Mouse (Mus musculus) heart, embryonic 14.5 days (tissue): ENCODE results near the gene Pidd1. TPM values are rescaled to one million over a fixed set of nuclear protein-coding genes. Genes with fewer than 3 reads are reported as not detected.

Experiments
- ATAC-seq: fragments of 200-750 bp; cut with Nextera tagmentation; 2 replicates; pipeline ENCODE4 v1.8.0; 2017; ENCODE audit warnings: low read depth, moderate TSS enrichment; ENCODE audit not compliant: insufficient number of reproducible peaks, insufficient read depth, low FRiP score
- H3K27ac ChIP-seq, 2 experiments: fragments of 200-500 bp in 1 of 2; fragments of 300-500 bp in 1 of 2; sonication (generic) in 1 of 2; replicated peaks in 1 of 2; 2 replicates each; pipeline ENCODE4 v1.5.1; 2012 to 2014; ENCODE audit warnings: low read depth in 2 of 2, low read length in 2 of 2, control low read depth in 1 of 2, mild to moderate bottlenecking in 1 of 2, mixed read lengths in 1 of 2; ENCODE audit not compliant: control insufficient read depth in 1 of 2, insufficient read depth in 1 of 2
- H3K27me3 ChIP-seq: fragments of 300-500 bp; sonication (generic); 2 replicates; pipeline ENCODE4 v1.6.1; 2014; ENCODE audit warnings: mild to moderate bottlenecking, low read length, control low read depth; ENCODE audit not compliant: control insufficient read depth, insufficient read depth
- H3K36me3 ChIP-seq: fragments of 300-500 bp; sonication (generic); 2 replicates; pipeline ENCODE4 v1.6.1; 2014; ENCODE audit warnings: mild to moderate bottlenecking, control low read depth, low read length, mixed read lengths; ENCODE audit not compliant: control insufficient read depth, insufficient read depth
- H3K4me1 ChIP-seq, 2 experiments: fragments of 200-500 bp in 1 of 2; fragments of 300-500 bp in 1 of 2; sonication (generic) in 1 of 2; 2 replicates each; pipeline ENCODE4 v1.6.1; 2012 to 2014; ENCODE audit warnings: low read length in 2 of 2, control low read depth in 1 of 2, mixed read lengths in 1 of 2; ENCODE audit not compliant: control insufficient read depth in 2 of 2, insufficient read depth in 2 of 2
- H3K4me2 ChIP-seq: fragments of 300-500 bp; sonication (generic); 2 replicates; pipeline ENCODE4 v1.6.1; 2014; ENCODE audit warnings: mild to moderate bottlenecking, low read length
- H3K4me3 ChIP-seq, 2 experiments: fragments of 200-500 bp in 1 of 2; fragments of 300-500 bp in 1 of 2; sonication (generic) in 1 of 2; 2 replicates each; pipeline ENCODE4 v1.5.1; 2012 to 2014; ENCODE audit warnings: low read length in 2 of 2, mild to moderate bottlenecking in 2 of 2, control low read depth in 1 of 2, low read depth in 1 of 2, moderate library complexity in 1 of 2; ENCODE audit not compliant: control insufficient read depth in 1 of 2, insufficient read depth in 1 of 2
- H3K9ac ChIP-seq: fragments of 300-500 bp; sonication (generic); 2 replicates; pipeline ENCODE4 v1.6.1; 2014; ENCODE audit warnings: mild to moderate bottlenecking, low read length
- H3K9me3 ChIP-seq: fragments of 300-500 bp; sonication (generic); 2 replicates; pipeline ENCODE4 v1.6.1; 2016; ENCODE audit warnings: low read length, control low read depth; ENCODE audit not compliant: control insufficient read depth
- WGBS: fragments of 180-500 bp; shearing (Covaris S2); extraction: QIAGEN DNeasy Blood & Tissue Kit; methylation state at CpG from one replicate; pipeline ENCODE4 v1.1.7; 2014; 5-methylcytosine and 5-hydroxymethylcytosine counted together
- polyA plus RNA-seq: library from polyadenylated mRNA; unstranded; fragments of >200 nt; fragmentation: Nextera tagmentation; extraction: Ambion mirVana; gene quantifications from 2 replicates; pipeline ENCODE4 v1.2.1, GENCODE M21; 2014

Pidd1 gene
- polyA plus RNA-seq, 1 experiment from 2014 or later, result 6.1 TPM

DNA sequence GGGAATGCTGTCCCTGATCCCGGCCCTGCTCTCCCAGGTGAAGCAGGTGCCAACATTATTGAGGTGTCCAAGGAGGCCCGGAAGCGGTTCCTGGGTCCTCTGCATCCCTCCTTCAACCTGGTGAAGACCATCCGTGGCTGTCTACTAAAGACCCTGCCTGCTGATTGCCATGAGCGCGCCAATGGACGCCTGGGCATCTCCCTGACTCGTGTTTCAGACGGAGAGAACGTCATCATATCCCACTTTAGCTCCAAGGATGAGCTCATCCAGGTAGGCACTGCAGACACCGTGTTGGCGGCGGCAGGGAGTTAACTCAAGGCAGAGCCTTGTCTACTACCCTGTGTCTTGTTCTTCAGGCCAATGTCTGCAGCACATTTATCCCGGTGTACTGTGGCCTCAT lies 13.4 kb upstream of the Pidd1 start:
- 87% methylated on average over 14 of the region's 14 CpGs for WGBS
- Histone ChIP-seq H3K27me3 (peaks cover 8% of the 10 kb centered on the region), H3K9ac (no peak overlapping the region), H3K27ac (no peak overlapping the region), H3K4me1 (peaks cover 10 to 26% of the 10 kb centered on the region in 2 experiments; a peak in 3 of 4 replicates), H3K36me3 (peaks cover 29% of the 10 kb centered on the region), H3K4me3 (no peak overlapping the region), H3K4me2 (no peak overlapping the region), H3K9me3 (no peaks in the 10 kb centered on the region)
- ATAC-seq, result no peak

DNA sequence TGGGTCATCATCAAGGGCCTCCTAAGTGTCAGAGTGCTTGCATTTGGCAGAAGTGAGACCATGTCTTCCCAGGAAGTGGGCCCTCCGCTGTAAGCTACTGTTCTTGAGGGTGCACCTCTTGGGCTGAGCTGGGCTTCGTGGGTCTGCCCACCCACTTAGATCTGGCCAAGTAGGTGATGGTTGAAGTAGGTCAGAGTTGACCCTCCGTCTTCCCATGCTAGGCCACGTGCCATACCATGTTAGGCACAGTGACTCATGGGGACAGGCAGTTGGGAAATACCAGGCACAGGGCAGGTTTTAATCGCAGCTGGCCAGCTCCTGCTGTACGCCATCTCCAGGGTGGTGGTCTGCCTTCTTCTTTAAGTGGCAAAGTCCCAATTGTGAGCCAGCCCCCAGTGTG lies 12.9 kb upstream of the Pidd1 start:
- Histone ChIP-seq H3K9me3 (no peaks in the 10 kb centered on the region), H3K4me1 (peaks cover 8 to 21% of the 10 kb centered on the region in 2 experiments; a peak in 3 of 4 replicates), H3K4me3 (no peak overlapping the region), H3K27me3 (peaks cover 6% of the 10 kb centered on the region; the same call in 1 of the 2 replicates), H3K9ac (no peak overlapping the region), H3K27ac (no peak overlapping the region), H3K36me3 (peaks cover 34% of the 10 kb centered on the region), H3K4me2 (peak overlapping the region; percentile 94; the same call in 1 of the 2 replicates)
- WGBS, result 77% methylated on average over 6 of the region's 6 CpGs
- no peak for ATAC-seq

DNA sequence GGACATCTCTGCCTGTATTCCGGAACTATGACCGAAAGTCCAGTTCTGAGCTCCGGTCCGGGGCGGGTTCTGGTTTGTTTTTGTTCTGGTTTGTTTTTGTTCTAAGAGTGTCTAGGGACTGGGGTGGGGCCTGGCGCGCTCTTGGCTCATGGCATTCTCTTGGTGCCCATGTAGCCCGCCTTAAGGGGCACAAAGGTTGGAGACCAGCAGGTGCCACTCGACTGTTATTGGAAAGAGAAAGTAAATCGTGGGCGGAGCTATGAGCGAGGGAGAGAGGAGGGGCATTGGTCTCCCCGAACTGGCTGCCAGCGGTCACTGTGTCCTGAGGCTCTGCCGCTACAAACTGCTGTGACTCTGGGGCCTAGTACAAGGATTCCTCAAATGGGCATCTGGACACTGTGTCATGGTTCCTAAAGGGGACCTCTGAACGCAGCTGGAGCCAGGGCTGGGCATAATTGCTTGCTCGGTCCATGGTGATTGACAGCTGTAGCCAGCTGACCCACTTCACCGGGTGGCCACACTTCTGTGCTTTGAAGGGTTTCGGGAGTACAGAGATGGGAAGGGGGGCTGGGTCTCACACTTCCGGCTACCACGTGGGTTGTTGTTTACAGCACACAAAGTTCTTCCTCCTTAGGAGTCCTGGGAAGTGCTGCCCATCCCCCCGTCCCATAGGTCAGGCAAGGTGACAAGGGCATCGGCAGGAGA lies 11.9 kb upstream of the Pidd1 start:
- WGBS, result under 1% methylated on average over 23 of the region's 23 CpGs
- Histone ChIP-seq H3K27ac (peak overlapping the region; percentile 84 to 88), H3K4me2 (peak overlapping the region; percentile 94), H3K9me3 (no peaks in the 10 kb centered on the region), H3K9ac (peak overlapping the region; percentile 85), H3K36me3 (peaks cover 44% of the 10 kb centered on the region), H3K4me3 (peak overlapping the region; percentile 63 to 74), H3K4me1 (peaks cover 7 to 13% of the 10 kb centered on the region in 2 experiments; a peak in 3 of 4 replicates), H3K27me3 (peaks cover 2% of the 10 kb centered on the region; the same call in 1 of the 2 replicates)
- peak; percentile 28 for ATAC-seq

DNA sequence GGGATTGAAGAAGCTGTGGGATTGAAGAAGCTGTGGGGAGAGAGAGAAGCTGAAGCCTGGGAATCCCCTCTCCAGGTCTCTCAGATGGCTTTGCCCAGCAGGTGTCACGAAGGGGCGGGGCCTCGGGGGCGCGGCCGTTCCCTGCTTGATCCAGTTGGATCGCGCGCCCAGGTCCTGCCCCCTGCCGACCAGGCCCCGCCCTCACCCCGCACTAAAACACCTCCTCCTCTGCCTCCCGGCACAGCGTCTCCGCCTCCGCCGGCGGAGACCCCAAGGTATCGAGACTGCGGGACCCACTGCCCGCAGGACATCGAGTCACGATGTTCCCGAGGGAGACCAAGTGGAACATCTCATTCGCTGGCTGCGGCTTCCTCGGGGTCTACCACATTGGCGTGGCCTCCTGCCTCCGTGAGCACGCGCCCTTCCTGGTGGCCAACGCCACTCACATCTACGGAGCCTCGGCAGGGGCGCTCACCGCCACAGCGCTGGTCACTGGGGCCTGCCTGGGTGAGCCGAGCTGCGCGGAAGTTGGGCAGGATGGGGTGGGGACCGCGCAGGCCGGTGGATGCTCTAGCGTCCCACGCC lies 11.2 kb upstream of the Pidd1 start, which contains the start of gene Pnpla2:
Gene Pnpla2 (plus strand): TSS at position 232 of the 585 bp plus-strand sequence.
- peak; percentile 81 for ATAC-seq
- Histone ChIP-seq H3K4me2 (peak within 1 kb of the TSS; percentile 94), H3K4me3 (peak within 1 kb of the TSS; percentile 63 to 74), H3K36me3 (peaks cover 49% of the 10 kb centered on the region), H3K27me3 (no peaks in the 10 kb centered on the region), H3K4me1 (peaks cover 7 to 12% of the 10 kb centered on the region in 2 experiments; a peak in 3 of 4 replicates), H3K9ac (peak within 1 kb of the TSS; percentile 85), H3K9me3 (no peaks in the 10 kb centered on the region), H3K27ac (peak within 1 kb of the TSS; percentile 84 to 88)
- under 1% methylated on average over 44 of the region's 45 CpGs for WGBS

DNA sequence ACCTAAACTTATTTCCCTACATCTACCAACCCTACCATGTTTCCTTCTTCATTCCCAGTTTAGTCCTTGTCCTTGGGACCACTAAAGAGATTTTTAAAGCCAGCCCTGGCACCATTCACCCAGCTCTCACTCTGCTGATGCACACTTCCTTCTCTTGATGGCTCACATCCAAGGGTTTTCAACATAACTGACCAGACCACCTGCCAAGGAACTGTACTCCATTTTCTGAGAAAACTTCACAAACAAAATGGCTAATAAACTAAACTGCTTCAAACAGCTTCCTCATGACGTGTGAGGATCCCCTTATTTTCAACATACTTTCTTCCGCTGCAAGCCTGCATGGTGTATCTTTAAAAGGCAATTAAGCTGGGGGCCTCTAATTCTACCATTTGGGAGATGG lies 9.8 kb upstream of the Pidd1 start:
- Histone ChIP-seq H3K4me1 (peaks cover 8 to 13% of the 10 kb centered on the region in 2 experiments; a peak in 3 of 4 replicates), H3K9ac (no peak overlapping the region), H3K27ac (no peak overlapping the region), H3K9me3 (no peaks in the 10 kb centered on the region), H3K27me3 (no peaks in the 10 kb centered on the region), H3K36me3 (peaks cover 49% of the 10 kb centered on the region), H3K4me3 (no peak overlapping the region), H3K4me2 (no peak overlapping the region)
- no peak for ATAC-seq
- 73% methylated on average over 2 of the region's 2 CpGs for WGBS

DNA sequence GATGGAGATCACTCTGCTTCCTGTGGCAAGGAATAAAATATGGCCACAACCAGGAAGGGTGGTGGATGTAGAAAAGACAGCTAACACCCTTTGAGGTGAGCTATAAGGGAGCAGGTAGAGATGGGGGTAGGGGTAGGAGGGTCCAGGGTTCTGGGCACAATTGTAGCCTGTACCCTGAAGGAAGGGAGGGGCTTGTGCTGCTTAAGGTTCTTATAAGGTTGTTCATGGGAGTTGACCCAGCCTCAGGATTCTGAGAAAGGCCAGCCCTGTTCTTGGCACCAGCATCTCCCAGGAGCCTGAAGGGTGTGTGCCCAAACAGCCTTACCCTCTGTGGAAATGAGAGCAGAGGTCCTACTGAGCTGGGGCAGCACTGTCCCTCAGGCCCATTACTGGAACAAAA lies 8.1 kb upstream of the Pidd1 start:
- no peak for ATAC-seq
- H3K27me3 ChIP-seq, result no peaks in the 10 kb centered on the region
- H3K4me2 ChIP-seq, result no peak overlapping the region
- H3K4me1 ChIP-seq, result peaks cover 11 to 20% of the 10 kb centered on the region in 2 experiments
- no peak overlapping the region for H3K27ac ChIP-seq
- H3K4me3 ChIP-seq, result no peak overlapping the region
- H3K9me3 ChIP-seq, result no peaks in the 10 kb centered on the region
- peaks cover 43% of the 10 kb centered on the region for H3K36me3 ChIP-seq
- no peak overlapping the region for H3K9ac ChIP-seq

DNA sequence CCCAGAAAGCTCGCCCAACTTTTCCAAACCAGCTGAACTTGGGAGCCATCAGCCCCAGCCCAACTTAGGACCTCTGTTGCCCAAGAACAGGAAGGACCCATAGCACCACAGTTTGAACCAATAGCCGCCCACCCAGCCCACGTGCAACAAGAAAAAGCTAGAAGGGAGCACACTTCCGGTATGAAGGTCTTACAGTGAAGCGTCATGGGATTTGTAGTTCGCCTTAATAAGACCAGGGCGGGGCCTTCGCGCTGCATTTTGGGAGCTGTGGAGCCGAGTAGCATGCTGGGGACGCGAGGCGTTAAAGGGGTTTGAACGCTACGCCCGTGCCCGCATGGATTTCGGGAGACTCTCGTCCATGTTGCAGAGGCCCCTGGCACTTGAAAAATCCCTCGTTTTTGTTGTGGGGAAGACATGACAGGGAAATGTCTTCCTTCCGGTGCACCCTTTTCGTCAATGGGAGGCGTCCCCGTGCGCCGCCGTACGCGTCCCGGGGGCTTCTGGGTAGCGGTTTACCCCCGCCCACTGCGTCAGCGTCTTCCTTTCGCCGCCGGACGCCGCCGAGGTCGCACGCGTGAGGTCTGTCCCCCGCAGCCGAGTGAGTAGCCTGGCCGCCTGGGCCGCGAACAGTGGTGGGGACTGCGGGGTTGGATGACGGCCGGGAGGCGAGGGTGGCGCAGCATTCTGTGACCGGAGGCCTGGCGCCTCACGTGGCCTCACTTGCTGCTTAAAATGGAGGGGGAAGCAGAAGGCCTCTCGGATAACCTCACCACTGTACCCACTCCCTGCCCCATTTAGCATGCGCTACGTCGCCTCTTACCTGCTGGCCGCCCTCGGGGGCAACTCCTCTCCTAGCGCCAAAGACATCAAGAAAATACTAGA lies 3.5 kb upstream of the Pidd1 start, which contains the start of gene Rplp2:
Gene Rplp2 (plus strand): TSS at position 261 of the 882 bp plus-strand sequence.
- peak; percentile 86 for ATAC-seq
- H3K36me3 ChIP-seq, result peaks cover 40% of the 10 kb centered on the region
- peak within 1 kb of the TSS; percentile 95 for H3K9ac ChIP-seq
- H3K4me2 ChIP-seq, result peak within 1 kb of the TSS; percentile 91
- H3K9me3 ChIP-seq, result no peaks in the 10 kb centered on the region
- H3K27ac ChIP-seq, result peak within 1 kb of the TSS; percentile 85 to 90
- WGBS, result under 1% methylated on average over 63 of the region's 63 CpGs
- peak within 1 kb of the TSS; percentile 87 to 92 for H3K4me3 ChIP-seq
- H3K27me3 ChIP-seq, result no peaks in the 10 kb centered on the region
- peaks cover 20 to 21% of the 10 kb centered on the region in 2 experiments for H3K4me1 ChIP-seq
